Mouse (Mus musculus): ENCODE measurements around the gene Gpm6b. TPM values are rescaled to one million over a fixed set of nuclear protein-coding genes. Genes with fewer than 3 reads are reported as not detected.

Gene Gpm6b
- polyA plus RNA-seq, 1 experiment: not detected

DNA sequence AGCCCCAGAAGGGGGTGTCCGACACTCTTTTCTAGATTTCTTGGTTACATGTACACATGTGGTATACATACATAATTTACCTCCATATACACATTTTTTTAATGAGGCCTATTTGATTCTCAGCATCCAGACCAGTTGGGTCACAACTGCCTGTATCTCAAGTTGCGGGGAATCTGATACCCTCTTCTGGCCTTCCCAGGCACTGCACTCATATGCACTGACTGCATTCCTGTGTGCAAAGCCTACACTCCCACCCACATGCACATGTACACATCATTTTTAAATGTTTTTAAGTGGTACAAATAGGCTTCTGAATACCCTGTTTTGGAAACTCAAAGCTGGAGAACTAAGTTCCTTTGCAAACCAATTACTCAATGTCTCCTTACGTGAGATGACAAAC lies 54.8 kb downstream of the Gpm6b start:
- Histone ChIP-seq H3K4me1 (ENCODE audit: control insufficient read depth, insufficient read depth, low read length) (no peaks in the 10 kb centered on the region), H3K27ac (ENCODE audit: insufficient read depth, low read depth, low read length) (no peak overlapping the region), H3K4me3 (ENCODE audit: insufficient read depth, low read length) (no peak overlapping the region)
- TF ChIP-seq POLR2A (IDR thresholded peaks at IDR 0.05; ENCODE audit: borderline replicate concordance, low read depth, low read length) (no peak), CTCF (IDR thresholded peaks at IDR 0.05; ENCODE audit: low read depth, low read length) (no peak)

DNA sequence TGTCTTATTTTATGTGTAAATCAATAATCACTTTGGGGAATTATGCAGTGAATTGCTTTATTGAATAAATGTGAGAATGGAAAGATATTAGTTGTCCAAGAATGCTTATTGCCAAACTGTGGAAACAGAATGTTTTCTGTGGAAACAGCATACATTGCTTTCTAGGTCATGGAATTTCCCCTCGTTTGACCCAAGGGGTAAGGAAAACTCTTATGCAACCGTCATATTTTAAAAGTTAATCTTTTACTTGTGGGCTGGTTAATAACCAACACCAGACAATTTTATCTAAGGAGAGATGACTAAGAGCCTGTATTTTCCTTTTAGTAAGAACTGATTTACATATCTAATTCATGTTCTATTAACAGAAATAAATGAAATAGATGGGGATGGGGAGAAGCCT lies 64.1 kb downstream of the Gpm6b start:
- Histone ChIP-seq H3K4me3 (ENCODE audit: insufficient read depth, low read length) (no peak overlapping the region), H3K27ac (ENCODE audit: insufficient read depth, low read depth, low read length) (no peak overlapping the region), H3K4me1 (ENCODE audit: control insufficient read depth, insufficient read depth, low read length) (peaks cover 3% of the 10 kb centered on the region)
- no peak for TF ChIP-seq CTCF (IDR thresholded peaks at IDR 0.05; ENCODE audit: low read depth, low read length)
- TF ChIP-seq POLR2A (IDR thresholded peaks at IDR 0.05; ENCODE audit: borderline replicate concordance, low read depth, low read length): no peak

DNA sequence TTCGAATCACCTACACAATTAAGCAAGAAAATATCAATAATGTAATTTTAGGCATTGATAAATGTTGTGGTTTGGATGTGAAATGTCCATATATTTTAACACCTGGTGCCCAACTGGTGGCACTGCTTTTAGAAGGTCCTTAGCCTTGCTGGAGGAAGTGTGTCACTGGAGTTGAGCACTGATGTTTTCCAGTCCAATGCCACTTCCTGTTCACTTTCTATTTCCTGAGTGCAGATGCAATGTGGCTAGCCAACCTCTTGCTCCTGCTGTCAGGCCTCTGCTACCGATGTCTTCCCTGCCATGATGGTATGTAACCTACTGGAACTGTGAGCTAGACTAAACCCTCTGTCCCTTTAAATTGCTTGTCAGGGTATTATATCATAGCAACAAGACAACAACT lies 65.6 kb downstream of the Gpm6b start:
- H3K4me1 ChIP-seq (ENCODE audit: control insufficient read depth, insufficient read depth, low read length): peaks cover 3% of the 10 kb centered on the region

DNA sequence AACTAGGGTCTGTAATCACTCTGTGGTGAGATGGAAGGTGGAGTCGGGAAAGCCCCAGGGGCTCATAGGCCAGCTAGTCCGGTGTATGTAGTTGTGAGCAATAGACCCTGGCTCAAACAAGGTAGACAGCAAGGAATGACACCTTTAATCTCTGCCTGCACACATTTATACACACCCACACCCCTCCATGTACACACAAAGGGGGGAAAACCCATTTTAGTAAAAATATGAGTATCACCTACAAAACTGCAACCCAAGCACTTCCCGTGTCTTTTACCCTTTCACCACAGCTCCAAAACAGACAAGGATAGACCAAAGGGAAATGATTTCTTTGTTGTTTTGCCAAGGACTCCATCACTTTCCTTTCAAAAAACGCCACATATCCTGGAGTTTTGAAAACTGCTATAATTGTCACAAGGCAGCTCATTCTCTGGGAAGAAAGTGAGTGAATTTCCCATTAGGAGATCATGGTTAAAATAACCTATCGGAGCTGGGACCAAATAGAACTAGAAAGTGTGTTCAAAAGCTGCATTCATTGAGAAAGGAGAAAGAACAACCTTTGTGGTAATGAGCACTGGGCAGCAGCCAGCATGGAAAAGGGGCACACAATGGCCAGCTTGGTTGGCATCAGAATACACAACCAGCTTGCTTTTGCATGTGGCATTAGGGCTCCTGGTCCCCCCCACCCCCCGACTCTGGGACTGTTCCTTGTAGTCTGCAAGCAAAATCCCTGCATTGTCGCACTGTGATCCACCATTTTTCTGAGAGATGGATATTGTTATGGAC lies 68.9 kb downstream of the Gpm6b start:
- Histone ChIP-seq H3K4me1 (ENCODE audit: control insufficient read depth, insufficient read depth, low read length) (peaks cover 3% of the 10 kb centered on the region), H3K27ac (ENCODE audit: insufficient read depth, low read depth, low read length) (no peak overlapping the region), H3K4me3 (ENCODE audit: insufficient read depth, low read length) (no peak overlapping the region)
- TF ChIP-seq POLR2A (IDR thresholded peaks at IDR 0.05; ENCODE audit: borderline replicate concordance, low read depth, low read length): no peak
- TF ChIP-seq CTCF (IDR thresholded peaks at IDR 0.05; ENCODE audit: low read depth, low read length): no peak

More for the DNA sequence above, 65.6 kb downstream of the Gpm6b start:
- no peak overlapping the region for H3K4me3 ChIP-seq (ENCODE audit: insufficient read depth, low read length)
- TF ChIP-seq CTCF (IDR thresholded peaks at IDR 0.05; ENCODE audit: low read depth, low read length): no peak
- no peak overlapping the region for H3K27ac ChIP-seq (ENCODE audit: insufficient read depth, low read depth, low read length)

DNA sequence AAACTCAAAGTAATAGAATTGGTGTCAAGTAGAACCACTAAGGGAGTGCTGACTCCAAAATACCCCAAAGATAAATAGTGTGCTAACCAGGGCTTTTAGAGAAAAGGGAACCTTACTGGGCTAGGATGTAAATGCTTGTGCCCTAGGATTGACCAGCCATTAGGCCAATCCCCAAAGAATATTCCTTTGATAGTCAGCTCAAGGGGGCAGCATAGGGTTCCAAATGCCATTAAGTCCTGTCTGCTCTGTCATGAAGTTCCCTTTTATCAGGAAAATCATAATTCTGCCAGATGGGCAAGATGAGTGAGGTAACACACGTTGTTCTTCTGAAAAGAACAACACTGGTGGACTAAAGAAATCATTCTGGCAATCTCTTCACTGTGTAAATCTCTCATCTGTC lies 70.1 kb downstream of the Gpm6b start:
- Histone ChIP-seq H3K4me3 (ENCODE audit: insufficient read depth, low read length) (no peak overlapping the region), H3K4me1 (ENCODE audit: control insufficient read depth, insufficient read depth, low read length) (peaks cover 3% of the 10 kb centered on the region), H3K27ac (ENCODE audit: insufficient read depth, low read depth, low read length) (no peak overlapping the region)
- TF ChIP-seq CTCF (IDR thresholded peaks at IDR 0.05; ENCODE audit: low read depth, low read length) (no peak), POLR2A (IDR thresholded peaks at IDR 0.05; ENCODE audit: borderline replicate concordance, low read depth, low read length) (no peak)

DNA sequence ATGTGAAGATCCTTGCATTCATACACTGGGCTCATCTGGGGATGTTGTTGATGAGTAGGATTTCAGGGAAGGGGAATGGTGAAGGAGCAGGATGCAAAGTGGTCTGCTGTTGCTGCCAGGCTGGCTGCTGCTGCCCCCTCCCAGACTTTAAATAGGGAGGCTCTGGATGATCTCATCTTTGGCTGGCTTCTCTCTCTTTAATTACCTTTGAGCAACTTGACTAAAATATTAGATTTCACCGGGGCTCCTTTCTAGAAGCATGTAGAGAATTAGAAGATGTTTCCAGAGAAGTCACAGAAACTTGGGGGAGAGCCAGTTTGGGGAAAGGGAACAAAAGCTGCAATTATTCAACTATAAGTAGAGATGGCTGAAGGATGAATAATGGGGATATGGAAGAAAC lies 76.5 kb downstream of the Gpm6b start:
- TF ChIP-seq POLR2A (IDR thresholded peaks at IDR 0.05; ENCODE audit: borderline replicate concordance, low read depth, low read length): no peak
- no peak for TF ChIP-seq CTCF (IDR thresholded peaks at IDR 0.05; ENCODE audit: low read depth, low read length)
- H3K4me1 ChIP-seq (ENCODE audit: control insufficient read depth, insufficient read depth, low read length): peaks cover 9% of the 10 kb centered on the region
- H3K27ac ChIP-seq (ENCODE audit: insufficient read depth, low read depth, low read length): no peak overlapping the region
- no peak overlapping the region for H3K4me3 ChIP-seq (ENCODE audit: insufficient read depth, low read length)

DNA sequence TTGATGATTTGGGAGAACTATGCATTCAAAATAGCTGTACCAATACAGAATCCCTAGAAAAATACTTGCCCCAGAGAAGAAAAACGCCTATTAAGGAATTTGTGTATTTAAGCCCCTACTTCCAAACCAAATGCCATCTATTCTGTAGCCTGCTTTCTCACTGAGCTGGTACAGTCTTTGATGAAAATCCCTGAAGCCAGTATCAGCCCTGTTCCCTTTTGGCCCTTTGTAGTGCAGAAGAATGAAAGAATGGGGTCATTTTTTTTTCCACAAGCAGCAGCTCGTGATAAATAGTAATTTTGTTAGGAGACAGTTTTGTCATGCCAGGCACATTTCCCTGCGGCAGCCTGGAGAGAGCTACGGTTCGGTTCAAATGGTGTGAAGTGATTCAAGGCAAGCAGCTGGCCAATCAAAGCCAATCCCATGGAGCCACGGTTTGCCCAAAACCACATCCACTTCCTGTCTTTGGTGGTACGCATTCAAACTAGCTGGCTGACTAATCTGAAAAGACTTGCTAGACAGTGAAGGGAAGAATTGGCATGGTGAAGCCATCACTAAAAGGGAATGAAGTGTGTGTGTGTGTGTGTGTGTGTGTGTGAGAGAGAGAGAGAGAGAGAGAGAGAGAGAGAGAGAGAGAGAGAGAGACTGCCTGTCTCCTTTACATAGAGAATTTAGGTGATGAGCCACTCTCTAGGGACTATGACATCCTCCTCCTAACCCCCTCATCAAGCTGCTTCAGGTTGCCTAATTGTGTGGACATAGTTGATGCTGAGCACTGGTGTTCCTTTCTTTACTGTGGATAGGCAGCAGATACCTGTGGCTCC lies 78.1 kb downstream of the Gpm6b start:
- no peak overlapping the region for H3K4me3 ChIP-seq (ENCODE audit: insufficient read depth, low read length)
- H3K4me1 ChIP-seq (ENCODE audit: control insufficient read depth, insufficient read depth, low read length): peaks cover 9% of the 10 kb centered on the region
- no peak for TF ChIP-seq CTCF (IDR thresholded peaks at IDR 0.05; ENCODE audit: low read depth, low read length)
- no peak for TF ChIP-seq POLR2A (IDR thresholded peaks at IDR 0.05; ENCODE audit: borderline replicate concordance, low read depth, low read length)
- no peak overlapping the region for H3K27ac ChIP-seq (ENCODE audit: insufficient read depth, low read depth, low read length)

DNA sequence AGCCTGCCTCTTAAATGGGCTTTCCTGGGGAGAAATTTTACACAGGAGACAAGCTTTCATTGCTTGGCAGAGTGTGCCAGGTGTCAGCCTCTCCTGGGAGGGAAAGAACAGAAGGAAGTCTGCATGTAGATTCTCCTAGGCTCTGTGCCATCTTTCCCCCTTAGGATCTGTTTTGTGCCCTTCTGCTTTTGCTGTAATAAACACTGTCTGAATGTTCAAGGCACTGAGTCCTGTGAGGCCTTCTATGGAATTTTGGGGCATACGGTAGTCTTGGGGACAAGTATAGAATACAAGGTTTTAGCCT lies 78.6 kb downstream of the Gpm6b start:
- H3K4me1 ChIP-seq (ENCODE audit: control insufficient read depth, insufficient read depth, low read length): peaks cover 9% of the 10 kb centered on the region
- TF ChIP-seq POLR2A (IDR thresholded peaks at IDR 0.05; ENCODE audit: borderline replicate concordance, low read depth, low read length) (no peak), CTCF (IDR thresholded peaks at IDR 0.05; ENCODE audit: low read depth, low read length) (no peak)
- no peak overlapping the region for H3K4me3 ChIP-seq (ENCODE audit: insufficient read depth, low read length)
- no peak overlapping the region for H3K27ac ChIP-seq (ENCODE audit: insufficient read depth, low read depth, low read length)

DNA sequence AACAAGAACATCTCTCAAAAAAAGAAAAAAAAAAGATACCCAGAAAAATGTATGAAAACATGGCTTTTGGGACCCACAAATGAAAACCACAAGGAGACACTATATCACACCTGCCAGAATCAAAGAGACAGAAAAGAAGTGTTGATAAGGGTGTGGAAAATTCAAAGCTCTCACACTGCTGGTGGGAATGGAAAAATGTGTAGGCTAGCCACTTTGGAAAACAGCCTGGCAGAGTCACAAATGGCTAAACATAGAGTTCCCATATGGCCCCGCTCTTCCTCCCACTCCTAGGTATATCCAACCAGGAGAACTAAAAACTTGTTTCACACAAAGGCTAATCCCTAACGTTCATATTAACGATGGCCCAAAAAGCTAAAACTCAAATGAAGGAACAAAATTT lies 84.5 kb downstream of the Gpm6b start:
- TF ChIP-seq CTCF (IDR thresholded peaks at IDR 0.05; ENCODE audit: low read depth, low read length) (no peak), POLR2A (IDR thresholded peaks at IDR 0.05; ENCODE audit: borderline replicate concordance, low read depth, low read length) (no peak)
- no peak overlapping the region for H3K27ac ChIP-seq (ENCODE audit: insufficient read depth, low read depth, low read length)

DNA sequence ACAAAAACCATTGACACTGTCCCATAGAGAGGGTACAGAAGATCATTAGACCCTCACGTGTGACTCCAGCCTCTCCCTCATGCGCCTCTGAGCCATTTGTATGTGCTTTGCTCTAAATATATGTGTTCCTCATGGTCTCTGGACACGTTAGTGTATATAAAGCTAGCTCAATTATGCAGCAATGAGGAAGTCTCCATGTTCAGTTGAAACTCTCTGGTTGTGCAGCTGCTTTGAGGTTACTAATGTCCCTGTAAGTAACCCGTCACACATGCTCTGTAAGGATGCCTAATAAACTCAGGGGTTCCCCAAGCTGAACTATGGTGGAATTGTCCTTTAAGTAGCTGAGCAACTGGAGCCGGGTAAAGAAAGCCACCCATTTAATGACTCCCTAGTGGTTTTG lies 88.9 kb downstream of the Gpm6b start:
- peaks cover 14% of the 10 kb centered on the region for H3K4me1 ChIP-seq (ENCODE audit: control insufficient read depth, insufficient read depth, low read length)
- TF ChIP-seq POLR2A (IDR thresholded peaks at IDR 0.05; ENCODE audit: borderline replicate concordance, low read depth, low read length) (no peak), CTCF (IDR thresholded peaks at IDR 0.05; ENCODE audit: low read depth, low read length) (no peak)
- H3K27ac ChIP-seq (ENCODE audit: insufficient read depth, low read depth, low read length): no peak overlapping the region
- no peak overlapping the region for H3K4me3 ChIP-seq (ENCODE audit: insufficient read depth, low read length)

More for the DNA sequence above, 84.5 kb downstream of the Gpm6b start:
- Histone ChIP-seq H3K4me3 (ENCODE audit: insufficient read depth, low read length) (no peak overlapping the region), H3K4me1 (ENCODE audit: control insufficient read depth, insufficient read depth, low read length) (peaks cover 5% of the 10 kb centered on the region)
